Mouse (Mus musculus) testis, adult 2 months (tissue): Measurements from ENCODE around the gene Prdm16.

Experiments
- CTCF ChIP-seq: fragments of 200-500 bp; IDR thresholded peaks from 2 replicates; pipeline ENCODE4 v1.5.1; 2012; ENCODE audit warnings: low read depth, mild to moderate bottlenecking, inconsistent platforms, low read length, moderate library complexity; ENCODE audit not compliant: control insufficient read depth, insufficient read depth, insufficient replicate concordance
- POLR2A ChIP-seq: fragments of 200-500 bp; IDR thresholded peaks from 2 replicates; pipeline ENCODE4 v1.6.1; 2012; ENCODE audit warnings: low read depth, mild to moderate bottlenecking, inconsistent platforms, low read length, moderate library complexity; ENCODE audit not compliant: control insufficient read depth

DNA sequence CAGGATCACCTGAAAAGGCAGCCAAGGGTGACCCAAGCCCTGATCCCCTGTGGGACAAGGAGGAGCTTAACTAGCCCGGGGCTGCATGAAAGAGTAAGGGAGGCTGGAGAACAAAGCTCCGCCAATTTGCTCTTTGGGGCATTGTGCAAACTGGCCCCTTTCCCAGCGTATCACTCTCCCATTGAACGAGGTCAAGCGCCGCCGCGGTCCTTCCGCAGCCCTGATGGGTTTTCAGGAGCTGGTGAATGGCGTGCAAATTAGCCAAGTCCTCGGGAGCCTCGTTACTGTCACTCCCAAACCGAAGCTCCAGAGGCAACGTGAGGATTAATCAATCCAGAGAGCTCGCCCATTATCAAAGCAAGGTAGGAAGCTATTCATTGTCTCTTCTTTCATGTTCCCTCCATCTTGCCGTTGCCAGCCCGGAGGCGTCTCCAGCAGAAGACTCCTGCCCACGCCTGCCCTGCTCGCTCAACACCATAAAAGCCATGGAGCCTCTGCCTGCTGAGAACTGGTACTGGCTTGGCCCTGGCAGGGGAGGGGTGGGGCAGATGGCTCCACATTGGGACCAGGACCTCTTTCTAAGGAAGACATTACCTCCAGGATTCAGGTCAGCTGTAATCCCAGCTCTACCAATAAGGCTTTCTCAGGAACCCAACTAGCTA is 129.8 kb downstream of the Prdm16 start:
- TF ChIP-seq CTCF (no peak), POLR2A (no peak)
